Mouse (Mus musculus): ENCODE measurements at regions not wholly inside any gene's neighbourhood (a gene's known extent, or its start where the extent isn't known, plus 50 kb on each side); places are given as distances from the start of the nearest gene placed in this dataset.

GRCm38 (mm10) chr17:84129204-84129603 is 58.5 kb downstream of the Zfp36l2 start:
- ATAC-seq, result no peak
- Histone ChIP-seq H3K9me3 (no peaks in the 10 kb centered on the region), H3K36me3 (no peaks in the 10 kb centered on the region), H3K4me3 (replicated peaks) (no peak overlapping the region), H3K27ac (no peak overlapping the region), H3K4me2 (replicated peaks) (no peak overlapping the region), H3K4me1 (replicated peaks) (no peaks in the 10 kb centered on the region), H3K9ac (replicated peaks) (no peak overlapping the region), H3K27me3 (no peaks in the 10 kb centered on the region)
- WGBS, result 78% methylated on average over 13 of the region's 13 CpGs

- Histone ChIP-seq H3K27ac (no peak overlapping the region), H3K27me3 (no peaks in the 10 kb centered on the region), H3K36me3 (no peaks in the 10 kb centered on the region), H3K9ac (replicated peaks) (no peak overlapping the region), H3K4me2 (replicated peaks) (no peak overlapping the region), H3K4me3 (replicated peaks) (no peak overlapping the region), H3K9me3 (no peaks in the 10 kb centered on the region), H3K4me1 (replicated peaks) (no peaks in the 10 kb centered on the region)
- ATAC-seq, result no peak
- WGBS, result 89% methylated on average over 5 of the region's 5 CpGs
Observed at GRCm38 (mm10) chr17:84128262-84128661, 59.5 kb downstream of the Zfp36l2 start.

DNA sequence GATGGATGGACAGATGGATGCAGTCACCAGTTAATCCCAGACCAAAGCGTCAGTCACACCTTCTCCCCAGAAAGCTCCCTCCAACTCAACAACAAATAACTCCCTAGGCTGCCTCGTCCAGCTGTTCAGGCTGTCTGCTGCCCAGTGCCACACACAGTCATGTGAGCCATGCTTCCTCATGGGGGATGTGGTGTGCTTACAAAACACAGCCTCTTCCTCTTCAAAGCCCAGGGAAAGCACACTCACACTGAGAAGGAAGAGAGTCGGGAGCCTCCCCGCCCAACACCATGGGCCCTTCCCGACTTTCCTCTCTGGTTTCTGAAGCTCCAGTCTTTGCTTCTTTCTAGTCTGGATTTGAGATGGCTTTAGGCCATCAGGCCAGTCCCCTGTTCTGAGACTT is 61.6 kb downstream of the Zfp36l2 start:
- Histone ChIP-seq H3K9me3 (no peaks in the 10 kb centered on the region), H3K4me2 (replicated peaks) (no peak overlapping the region), H3K4me3 (replicated peaks) (no peak overlapping the region), H3K9ac (replicated peaks) (no peak overlapping the region), H3K4me1 (replicated peaks) (no peaks in the 10 kb centered on the region), H3K27ac (no peak overlapping the region), H3K27me3 (no peaks in the 10 kb centered on the region), H3K36me3 (no peaks in the 10 kb centered on the region)
- 80% methylated on average over 5 of the region's 5 CpGs for WGBS
- no peak for ATAC-seq

DNA sequence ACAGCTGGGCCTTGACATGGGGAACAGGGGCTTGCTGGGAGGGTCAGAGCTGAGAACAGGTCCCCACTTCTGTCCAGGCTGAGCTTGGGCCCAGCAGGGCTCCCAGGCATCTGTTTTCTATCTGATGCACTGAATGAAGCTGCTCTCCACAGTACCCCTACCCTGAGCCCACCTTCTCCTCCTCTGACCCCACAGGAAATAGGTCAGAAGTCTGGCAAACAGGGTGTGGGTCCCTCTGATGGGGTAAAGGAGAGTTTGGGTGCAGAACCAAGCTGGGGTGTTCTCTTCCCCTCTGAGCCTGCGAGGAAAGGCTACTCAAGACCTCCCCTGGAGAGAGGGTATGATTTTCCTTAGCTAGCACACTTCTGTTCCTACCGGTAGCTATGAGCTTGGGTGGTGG is 64.6 kb downstream of the Zfp36l2 start:
- H3K4me2 ChIP-seq (replicated peaks), result no peak overlapping the region
- ATAC-seq, result no peak

GRCm38 (mm10) chr17:84122486-84123131 is 65.1 kb downstream of the Zfp36l2 start:
- H3K9ac ChIP-seq (replicated peaks), result no peak overlapping the region
- H3K36me3 ChIP-seq, result no peaks in the 10 kb centered on the region
- H3K4me2 ChIP-seq (replicated peaks), result no peak overlapping the region
- H3K4me1 ChIP-seq (replicated peaks), result no peaks in the 10 kb centered on the region
- no peaks in the 10 kb centered on the region for H3K9me3 ChIP-seq
- no peak for ATAC-seq
- no peak overlapping the region for H3K4me3 ChIP-seq (replicated peaks)
- H3K27me3 ChIP-seq, result no peaks in the 10 kb centered on the region
- 83% methylated on average over 6 of the region's 6 CpGs for WGBS
- no peak overlapping the region for H3K27ac ChIP-seq

More for the DNA sequence above, 64.6 kb downstream of the Zfp36l2 start:
- no peak overlapping the region for H3K27ac ChIP-seq
- WGBS, result 89% methylated on average over 2 of the region's 2 CpGs
- H3K9ac ChIP-seq (replicated peaks), result no peak overlapping the region
- H3K9me3 ChIP-seq, result no peaks in the 10 kb centered on the region
- H3K27me3 ChIP-seq, result no peaks in the 10 kb centered on the region
- no peaks in the 10 kb centered on the region for H3K36me3 ChIP-seq
- no peaks in the 10 kb centered on the region for H3K4me1 ChIP-seq (replicated peaks)
- H3K4me3 ChIP-seq (replicated peaks), result no peak overlapping the region

GRCm38 (mm10) chr17:84121291-84121690 is 66.5 kb downstream of the Zfp36l2 start:
- Histone ChIP-seq H3K9ac (replicated peaks) (no peak overlapping the region), H3K4me3 (replicated peaks) (no peak overlapping the region), H3K9me3 (no peaks in the 10 kb centered on the region), H3K27ac (no peak overlapping the region), H3K4me2 (replicated peaks) (no peak overlapping the region), H3K27me3 (no peaks in the 10 kb centered on the region), H3K4me1 (replicated peaks) (no peaks in the 10 kb centered on the region), H3K36me3 (no peaks in the 10 kb centered on the region)
- 66% methylated on average over 6 of the region's 6 CpGs for WGBS
- no peak for ATAC-seq

DNA sequence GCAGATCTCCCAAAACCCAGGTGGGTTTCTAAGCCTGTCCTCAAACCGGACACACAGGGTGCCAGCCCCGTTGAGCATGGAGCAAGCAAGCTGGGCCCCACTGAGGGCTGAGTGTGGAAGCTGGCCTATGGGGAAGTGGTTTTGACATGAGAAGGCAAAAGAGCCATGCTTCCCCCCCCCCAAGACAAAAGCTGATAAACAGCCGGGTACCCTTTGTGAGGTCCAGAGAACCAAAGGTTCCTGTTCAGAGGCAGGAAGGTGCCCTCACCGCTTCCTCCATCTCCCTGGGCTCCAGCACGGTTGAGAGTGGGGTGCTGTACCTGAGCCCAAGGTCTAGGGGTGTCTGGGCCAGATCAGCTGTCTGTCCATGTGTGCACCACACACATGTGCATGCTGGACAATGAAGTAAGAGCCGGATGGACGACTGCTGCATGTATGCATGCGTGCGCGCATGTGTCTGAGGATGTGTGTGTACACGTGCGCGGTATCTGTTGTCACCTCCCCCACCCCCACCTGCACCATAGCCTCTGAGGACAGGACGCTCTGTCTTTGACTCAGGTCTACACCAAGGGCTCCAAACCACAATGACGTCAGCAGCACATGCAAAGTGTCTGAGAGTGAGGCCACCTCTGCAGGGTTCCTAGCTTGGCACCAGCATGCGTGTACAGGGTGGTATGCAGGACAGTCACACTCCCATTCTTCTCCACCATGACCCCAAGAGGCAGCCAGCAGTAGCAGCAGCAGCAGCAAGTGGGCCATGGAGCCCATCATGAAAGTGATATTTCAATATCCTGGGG is 68.3 kb downstream of the Zfp36l2 start:
- ATAC-seq, result peak; percentile 41; the same call in 1 of the 2 replicates
- Histone ChIP-seq H3K27ac (no peak overlapping the region), H3K9ac (replicated peaks) (no peak overlapping the region), H3K36me3 (no peaks in the 10 kb centered on the region), H3K27me3 (no peaks in the 10 kb centered on the region), H3K9me3 (no peaks in the 10 kb centered on the region), H3K4me3 (replicated peaks) (no peak overlapping the region), H3K4me1 (replicated peaks) (no peaks in the 10 kb centered on the region), H3K4me2 (replicated peaks) (no peak overlapping the region)
- WGBS, result 91% methylated on average over 16 of the region's 16 CpGs

DNA sequence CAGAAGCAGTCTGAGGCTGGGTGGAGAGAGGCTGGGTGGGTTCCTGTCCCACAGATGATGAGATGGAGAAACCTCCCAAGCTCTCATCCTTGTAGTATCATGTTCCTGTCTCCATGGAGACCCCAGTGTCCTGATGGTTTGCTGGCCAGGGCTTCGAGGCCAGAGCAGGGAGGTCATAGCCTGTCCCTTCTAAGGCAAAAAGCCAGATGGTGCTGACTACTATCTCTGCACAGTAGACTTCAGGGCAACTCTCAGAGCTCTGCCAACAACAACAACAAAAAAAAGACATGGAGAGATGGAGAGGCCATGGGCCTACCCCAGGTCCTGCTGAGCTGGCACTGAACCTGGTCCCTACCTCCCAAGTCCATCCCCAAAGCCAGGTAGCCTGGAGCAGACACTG is 69.0 kb downstream of the Zfp36l2 start:
- H3K4me1 ChIP-seq (replicated peaks), result no peaks in the 10 kb centered on the region
- H3K27ac ChIP-seq, result no peak overlapping the region
- H3K4me2 ChIP-seq (replicated peaks), result no peak overlapping the region
- 62% methylated on average over 1 of the region's 1 CpGs for WGBS
- no peaks in the 10 kb centered on the region for H3K9me3 ChIP-seq
- H3K27me3 ChIP-seq, result no peaks in the 10 kb centered on the region
- no peak for ATAC-seq
- no peak overlapping the region for H3K9ac ChIP-seq (replicated peaks)
- H3K4me3 ChIP-seq (replicated peaks), result no peak overlapping the region
- no peaks in the 10 kb centered on the region for H3K36me3 ChIP-seq

GRCm38 (mm10) chr17:84118271-84118670 is 69.5 kb downstream of the Zfp36l2 start:
- no peak overlapping the region for H3K4me2 ChIP-seq (replicated peaks)
- WGBS, result 85% methylated on average over 4 of the region's 4 CpGs

GRCm38 (mm10) chr17:84117756-84118155 is 70.0 kb downstream of the Zfp36l2 start:
- no peak overlapping the region for H3K4me3 ChIP-seq (replicated peaks)
- H3K4me2 ChIP-seq (replicated peaks), result no peak overlapping the region
- no peaks in the 10 kb centered on the region for H3K4me1 ChIP-seq (replicated peaks)
- no peaks in the 10 kb centered on the region for H3K9me3 ChIP-seq
- no peak overlapping the region for H3K9ac ChIP-seq (replicated peaks)
- no peaks in the 10 kb centered on the region for H3K27me3 ChIP-seq
- H3K36me3 ChIP-seq, result no peaks in the 10 kb centered on the region
- 75% methylated on average over 1 of the region's 1 CpGs for WGBS
- H3K27ac ChIP-seq, result no peak overlapping the region
- ATAC-seq, result no peak

More at GRCm38 (mm10) chr17:84118271-84118670, 69.5 kb downstream of the Zfp36l2 start:
- ATAC-seq, result no peak
- Histone ChIP-seq H3K4me1 (replicated peaks) (no peaks in the 10 kb centered on the region), H3K27ac (no peak overlapping the region), H3K4me3 (replicated peaks) (no peak overlapping the region), H3K27me3 (no peaks in the 10 kb centered on the region), H3K9me3 (no peaks in the 10 kb centered on the region), H3K9ac (replicated peaks) (no peak overlapping the region), H3K36me3 (no peaks in the 10 kb centered on the region)

GRCm38 (mm10) chr17:84116340-84117279 is 71.1 kb downstream of the Zfp36l2 start:
- Histone ChIP-seq H3K27ac (no peak overlapping the region), H3K4me1 (replicated peaks) (0 out of 2 replicates have a peak, but pooled peaks cover 9% of the 10 kb centered on the region), H3K4me3 (replicated peaks) (no peak overlapping the region), H3K27me3 (no peaks in the 10 kb centered on the region), H3K36me3 (no peaks in the 10 kb centered on the region), H3K4me2 (replicated peaks) (no peak overlapping the region), H3K9ac (replicated peaks) (no peak overlapping the region), H3K9me3 (no peaks in the 10 kb centered on the region)
- WGBS, result 89% methylated on average over 17 of the region's 17 CpGs
- ATAC-seq, result no peak

- Histone ChIP-seq H3K4me3 (replicated peaks) (no peak overlapping the region), H3K4me1 (replicated peaks) (0 out of 2 replicates have a peak, but pooled peaks cover 9% of the 10 kb centered on the region), H3K27ac (no peak overlapping the region), H3K36me3 (no peaks in the 10 kb centered on the region), H3K27me3 (no peaks in the 10 kb centered on the region), H3K9ac (replicated peaks) (no peak overlapping the region), H3K4me2 (replicated peaks) (no peak overlapping the region), H3K9me3 (no peaks in the 10 kb centered on the region)
- no peak for ATAC-seq
- 70% methylated on average over 3 of the region's 3 CpGs for WGBS
Observed at GRCm38 (mm10) chr17:84115957-84116339, 71.8 kb downstream of the Zfp36l2 start.
